Mouse (Mus musculus) liver, adult (tissue): ENCODE data around the gene B4galt5.
A peak's percentile ranks its signal among the peaks of the same experiment; 100 is the strongest.

Experiments used
- GATA4 ChIP-seq: IDR thresholded peaks from 2 replicates; pipeline ENCODE4 v1.6.1; 2014; ENCODE audit warnings: mild to moderate bottlenecking, low read length; ENCODE audit not compliant: insufficient replicate concordance

B4galt5 gene

DNA sequence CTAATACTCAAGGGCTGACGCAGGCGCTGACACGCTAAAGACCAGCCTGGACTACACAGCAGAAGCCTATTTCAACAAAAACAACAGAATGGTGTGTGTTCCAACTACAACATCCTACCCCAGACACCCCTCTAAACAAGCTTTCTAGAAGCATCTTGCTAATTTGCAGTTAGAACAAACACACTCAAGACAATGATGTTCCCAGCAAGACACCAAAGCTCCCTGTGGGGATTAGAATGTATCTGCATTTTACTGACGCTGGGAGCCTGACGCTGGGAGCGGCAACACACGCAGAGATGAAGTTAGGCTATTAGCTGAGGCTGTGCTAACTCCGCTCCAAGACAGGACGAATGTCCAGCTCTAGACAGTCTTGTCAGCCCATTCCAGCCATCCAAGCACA, 22.4 kb downstream of the B4galt5 start:
- no peak for TF ChIP-seq GATA4

GRCm38 (mm10) chr2:167324151-167324930, 24.6 kb downstream of the B4galt5 start:
- TF ChIP-seq GATA4, result no peak; the same call in 1 of the 2 replicates

DNA sequence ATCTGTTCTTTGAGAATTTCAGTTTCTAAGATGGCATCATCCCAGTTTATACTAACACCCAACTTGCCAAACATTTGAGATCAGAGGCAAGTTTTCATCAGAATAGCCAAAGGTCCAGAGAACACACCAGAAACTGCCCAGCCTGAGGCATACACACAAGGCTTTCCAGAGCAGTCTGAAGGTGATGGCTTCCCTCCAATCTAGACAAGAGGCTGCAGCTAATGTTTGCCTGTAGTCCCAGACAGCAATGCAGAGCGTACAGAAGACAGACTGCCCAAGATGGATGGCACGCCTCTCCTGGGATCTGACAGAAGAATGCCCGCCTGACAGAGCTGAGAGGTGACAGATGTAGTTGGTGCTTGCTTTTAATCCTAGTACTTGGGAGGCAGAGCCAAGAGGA, 25.9 kb downstream of the B4galt5 start:
- TF ChIP-seq GATA4, result no peak

DNA sequence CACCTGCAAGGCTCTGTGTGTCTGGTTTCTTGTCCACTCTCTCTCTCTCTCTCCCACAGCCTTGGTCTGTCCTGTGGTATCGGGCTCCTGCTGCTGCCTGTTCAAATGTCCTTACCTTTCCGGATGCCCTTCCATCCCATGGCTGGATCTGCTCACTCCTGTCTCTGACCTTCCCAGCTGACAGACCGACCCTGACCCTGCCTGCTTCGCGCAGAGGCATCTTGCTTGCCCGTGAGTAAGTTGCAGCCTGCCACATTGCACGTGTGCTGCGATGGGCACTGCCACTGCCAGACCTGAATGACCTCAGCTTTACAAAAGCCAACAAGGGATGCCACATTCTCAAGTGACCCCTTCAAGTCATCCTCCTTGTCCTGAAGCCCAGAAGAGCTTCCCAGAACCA, 27.6 kb downstream of the B4galt5 start:
- no peak for TF ChIP-seq GATA4

DNA sequence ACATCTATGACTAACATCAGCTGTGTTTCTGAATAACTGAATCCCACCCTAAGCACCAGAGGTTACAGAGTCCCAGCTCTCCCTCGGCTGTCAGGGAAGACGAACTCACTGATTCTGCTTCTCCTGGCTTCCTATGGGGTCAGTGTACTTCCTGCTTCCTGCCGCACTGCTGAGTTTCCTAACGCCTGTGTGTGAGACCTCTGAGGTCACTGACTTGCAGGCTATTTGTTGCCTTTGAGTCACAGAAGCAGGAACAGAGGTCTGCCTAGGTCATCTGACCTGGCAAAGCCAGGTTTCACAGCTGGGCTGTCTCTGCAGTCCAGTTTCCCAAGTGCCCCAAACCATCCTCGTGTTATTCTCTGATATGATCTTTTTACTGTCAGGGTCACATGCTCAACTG, 30.0 kb downstream of the B4galt5 start:
- TF ChIP-seq GATA4, result peak; percentile 57; the same call in 1 of the 2 replicates

DNA sequence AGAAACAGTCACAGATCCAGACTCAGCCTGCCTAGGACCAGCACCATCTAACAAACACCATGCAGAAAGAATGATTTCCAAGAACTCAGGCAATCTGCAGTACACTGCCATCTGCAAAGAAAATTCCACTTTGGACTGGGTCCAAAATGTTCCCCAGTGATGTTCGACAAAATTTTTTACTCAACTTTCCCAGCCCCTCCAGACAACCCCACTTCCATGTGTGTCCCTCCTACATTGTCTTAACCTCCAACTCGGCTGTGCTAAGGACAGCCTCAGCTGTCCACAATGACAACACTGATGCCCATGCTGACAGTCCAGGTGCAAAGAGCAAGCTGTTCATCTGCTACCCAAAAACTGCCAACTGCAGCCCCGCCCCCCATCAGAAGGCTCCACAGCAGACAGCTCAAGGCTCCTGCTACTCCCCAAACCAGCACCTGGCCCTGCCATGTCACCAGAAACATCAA, 32.2 kb downstream of the B4galt5 start:
- TF ChIP-seq GATA4, result no peak

DNA sequence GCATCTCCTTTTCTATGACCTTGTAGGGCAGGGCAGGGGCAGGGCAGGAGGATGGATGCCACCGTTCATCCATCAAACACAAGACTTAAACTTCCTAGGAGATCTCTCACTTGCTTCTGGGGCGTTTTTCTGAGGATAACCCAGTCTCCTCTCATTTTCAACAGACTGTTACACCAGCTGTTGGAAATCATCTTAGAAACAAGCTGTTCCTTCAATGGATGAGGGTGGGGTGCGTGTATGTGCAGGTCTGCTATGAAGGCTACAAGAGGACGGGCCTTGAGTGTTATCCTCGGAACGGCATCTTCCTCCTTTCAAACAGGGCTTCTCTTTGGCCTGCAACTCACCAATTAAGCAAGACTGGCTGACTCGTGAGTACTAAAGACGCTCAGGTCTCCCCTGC, 34.5 kb downstream of the B4galt5 start:
- no peak for TF ChIP-seq GATA4

- TF ChIP-seq GATA4, result no peak
Observed at GRCm38 (mm10) chr2:167313501-167314326, 35.3 kb downstream of the B4galt5 start.

DNA sequence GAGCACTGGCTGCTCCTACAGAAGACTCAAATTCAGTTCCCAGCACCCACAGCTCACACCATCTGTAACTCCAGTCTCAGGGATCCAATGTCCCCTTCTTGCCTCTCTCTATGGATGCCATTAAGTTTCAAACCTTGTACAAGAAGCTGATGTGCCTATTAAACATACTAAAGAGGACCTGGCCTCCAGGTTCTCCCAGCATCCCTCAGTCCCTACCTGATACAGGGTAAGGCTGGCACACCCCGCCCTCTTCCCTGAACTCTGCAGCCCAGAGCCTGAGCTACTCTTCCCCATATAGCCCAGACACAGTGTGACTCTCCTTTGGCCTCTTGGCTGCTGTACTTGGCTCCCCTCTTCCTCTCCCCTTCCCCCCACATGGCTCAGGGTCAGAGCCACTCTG, 38.9 kb downstream of the B4galt5 start:
- no peak for TF ChIP-seq GATA4

DNA sequence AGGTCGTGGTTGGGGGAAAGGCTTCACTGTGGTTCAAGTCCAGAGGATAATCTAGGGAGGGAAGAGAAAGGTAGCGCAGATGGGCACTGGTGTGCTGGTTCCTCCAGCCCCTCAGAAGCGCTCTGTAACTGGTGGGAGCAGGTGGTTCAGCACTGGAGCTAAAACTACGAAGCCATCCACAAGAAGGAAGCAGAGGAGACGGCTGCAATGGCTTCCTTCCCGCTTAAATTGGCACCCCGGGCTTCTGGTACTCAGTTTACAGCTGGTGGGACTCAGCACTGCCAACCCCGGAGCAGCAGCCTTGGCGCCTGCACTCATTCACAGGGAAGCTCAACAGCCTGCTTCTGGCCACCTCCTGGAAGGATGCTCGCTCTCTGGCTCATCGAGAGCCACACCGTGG, 39.7 kb downstream of the B4galt5 start:
- TF ChIP-seq GATA4, result no peak

DNA sequence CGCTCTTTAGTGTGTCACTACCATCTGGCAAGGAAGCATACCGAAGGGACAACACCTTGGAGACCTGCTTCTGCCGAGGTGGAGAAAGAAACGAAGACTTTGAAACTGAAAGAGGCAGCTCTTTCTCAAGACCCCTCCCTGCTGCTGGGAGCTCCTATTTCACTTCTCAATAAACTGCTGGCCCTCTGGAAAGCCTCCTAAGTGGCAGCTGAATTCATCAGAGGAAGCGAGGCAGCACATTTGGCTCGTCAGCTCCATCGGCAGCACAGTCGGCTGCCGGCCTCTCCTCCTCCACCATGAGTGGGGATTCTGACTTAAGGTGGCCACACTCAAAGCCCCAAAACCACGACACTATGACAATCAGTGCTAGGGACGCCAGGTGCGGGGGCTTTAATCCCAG, 41.3 kb downstream of the B4galt5 start:
- no peak for TF ChIP-seq GATA4

DNA sequence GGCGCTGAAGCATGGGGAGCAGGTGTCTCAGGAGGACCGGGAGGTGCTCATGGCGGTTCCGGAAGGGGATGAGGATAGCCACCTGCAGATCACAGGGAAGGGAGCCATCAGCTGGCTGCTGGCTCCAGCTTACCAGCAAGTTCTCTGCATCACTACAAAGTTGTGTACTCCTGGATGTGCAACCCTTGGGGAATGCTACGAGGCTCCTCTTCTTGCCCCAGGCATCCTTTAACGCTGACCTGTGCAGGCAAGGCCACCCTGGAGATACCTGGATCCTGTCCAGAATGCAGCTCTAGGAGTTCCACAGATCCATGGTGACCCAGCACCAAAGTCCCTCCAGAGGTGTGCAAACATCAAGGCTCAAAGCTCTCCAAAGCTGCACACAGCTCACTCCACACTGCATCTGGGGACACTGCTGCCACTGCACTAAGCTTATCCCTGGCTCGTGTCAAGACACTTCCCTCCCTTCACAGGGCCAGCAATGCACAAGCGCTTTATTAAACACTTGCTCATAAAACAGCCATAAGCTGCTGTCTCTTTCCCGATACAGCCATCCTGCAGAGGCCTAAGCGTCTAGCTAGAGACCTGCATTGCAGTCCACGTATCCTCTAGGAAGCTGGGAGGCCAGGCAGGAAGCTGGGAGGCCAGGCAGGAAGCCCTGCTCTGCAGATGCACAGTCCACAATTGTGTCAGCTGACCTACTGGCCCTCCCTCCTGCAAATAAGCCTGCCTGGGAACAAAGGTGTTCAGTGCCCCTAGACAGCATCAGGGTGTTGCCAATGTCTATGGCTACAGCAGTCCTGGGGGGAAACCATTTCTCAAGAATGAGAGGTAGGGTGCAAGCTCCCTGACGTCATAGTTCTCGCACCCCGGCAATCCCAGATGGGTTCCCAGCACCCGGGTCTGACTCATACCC, 42.1 kb downstream of the B4galt5 start:
- TF ChIP-seq GATA4, result peak; percentile 21; the same call in 1 of the 2 replicates

DNA sequence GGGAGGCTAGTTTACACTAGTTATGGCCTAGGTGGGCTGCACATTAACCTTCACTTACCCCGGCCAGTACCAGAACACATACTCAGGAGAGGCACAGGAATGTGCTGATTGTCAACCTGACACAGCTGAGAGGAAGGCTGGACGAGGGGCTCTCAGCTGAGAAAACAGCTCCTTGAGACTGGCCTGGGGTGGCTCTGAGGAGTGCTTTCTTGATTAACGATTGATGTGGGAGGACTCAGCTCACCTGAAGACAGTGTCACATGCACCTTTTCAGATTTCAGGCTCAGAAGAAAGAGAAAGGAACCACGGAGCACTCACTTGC, 42.7 kb downstream of the B4galt5 start:
- no peak for TF ChIP-seq GATA4

- TF ChIP-seq GATA4, result no peak
Observed at GRCm38 (mm10) chr2:167305382-167306272, 43.4 kb downstream of the B4galt5 start.

DNA sequence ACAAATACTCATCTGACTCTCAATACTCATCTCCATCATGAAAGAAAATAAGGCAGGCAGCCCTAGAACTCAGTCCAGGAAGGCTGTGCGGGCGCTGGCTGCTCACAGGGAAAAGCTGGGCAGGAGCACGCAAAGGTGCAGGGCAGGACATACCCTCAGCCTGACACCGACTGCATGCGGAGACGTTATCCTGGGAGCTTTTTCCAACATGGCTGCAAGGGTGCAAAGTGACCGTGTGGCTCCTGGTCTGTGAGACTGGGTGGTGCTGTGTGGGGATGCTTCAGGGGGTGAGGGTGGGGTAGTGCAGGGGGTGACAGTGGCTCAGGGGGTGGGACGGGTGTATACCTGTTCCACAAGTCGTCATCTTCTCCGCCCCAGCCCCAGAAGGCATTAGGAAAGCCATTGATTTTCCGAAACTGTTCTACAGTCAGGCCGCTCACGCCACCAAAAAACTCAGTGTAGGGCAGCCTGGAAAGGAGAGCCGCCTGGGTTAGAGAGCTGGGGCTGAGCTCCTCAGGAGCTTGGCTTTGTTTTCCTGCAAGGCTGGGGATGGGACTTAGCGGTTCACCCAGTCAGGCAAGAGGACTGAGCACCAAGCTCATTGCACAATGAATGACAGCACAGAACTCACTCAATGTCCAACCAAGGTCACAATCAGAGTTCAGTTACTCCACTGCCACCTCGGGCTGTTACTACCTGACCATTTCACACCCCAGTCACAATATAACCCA, 44.2 kb downstream of the B4galt5 start:
- TF ChIP-seq GATA4, result no peak
